Comparison of ENCODE assay signal across 10 mouse cellular contexts in the genomic region with DNA sequence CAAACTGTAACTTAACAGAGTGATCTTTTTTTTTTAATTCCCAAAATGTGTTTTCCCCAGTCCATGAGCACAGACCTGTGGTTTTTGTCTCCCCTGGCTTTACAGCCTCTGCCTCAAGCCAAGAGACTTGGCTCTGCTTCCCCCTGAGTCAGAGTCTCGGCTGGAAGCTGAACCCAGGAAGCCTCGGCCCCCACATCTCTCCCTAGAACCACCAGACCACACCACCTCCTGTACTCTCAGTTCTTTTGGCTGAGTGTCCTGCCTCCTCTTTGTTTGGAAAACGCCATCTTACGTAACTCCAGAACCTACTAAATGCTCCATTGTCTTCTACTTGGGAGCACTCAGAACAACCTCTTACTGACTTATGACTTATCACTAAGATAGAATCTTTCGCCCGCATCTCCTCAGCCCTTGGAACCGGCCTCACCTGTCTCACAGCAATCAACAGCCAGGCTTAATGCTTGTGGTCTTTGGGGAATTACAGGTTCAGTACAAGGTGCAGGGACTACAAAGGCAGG. TPM values are rescaled to one million over a fixed set of nuclear protein-coding genes. Genes with fewer than 3 reads are reported as not detected.
A peak's percentile ranks its signal among the peaks of the same experiment; 100 is the strongest.
DNase-seq lines count a peak whose midpoint lies in the region; ATAC-seq and TF ChIP-seq lines count a peak whose summit lies in the region.
"Had no signal": no experiment of that assay in that cellular context is flagged by ENCODE, and none has a peak within 500 bp of the region (broad histone marks: within the 10 kb centered on the region; RNA-seq: fewer than 3 reads in every experiment).

No protein-coding gene starts in this region.

- no peak overlapping the region for H3K4me2 ChIP-seq in kidney, embryonic 15.5 days
- H3K4me2 ChIP-seq: lung, embryonic 14.5 days had no signal

- ATAC-seq in kidney, embryonic 15.5 days (replicated peaks; ENCODE audit: low FRiP score): 0 out of 2 replicates have a peak, but pooled peaks have one; percentile 33

- peaks cover 13% of the 10 kb centered on the region; the same call in 1 of the 2 replicates for H3K4me1 ChIP-seq in kidney, embryonic 15.5 days
- peaks cover 11% of the 10 kb centered on the region; the same call in 1 of the 2 replicates for H3K4me1 ChIP-seq in brown adipose tissue, adult 24 weeks (ENCODE audit: control insufficient read depth, insufficient read depth, insufficient read length, low read length)
- peaks cover 3% of the 10 kb centered on the region for H3K4me1 ChIP-seq in lung, adult 2 months (ENCODE audit: control insufficient read depth, insufficient read depth, low read length)

- no peak overlapping the region for H3K9ac ChIP-seq in kidney, embryonic 15.5 days
- H3K9ac ChIP-seq: lung, embryonic 14.5 days had no signal

- H3K27ac ChIP-seq in kidney, embryonic 15.5 days: peak overlapping the region; percentile 70
- peak overlapping the region; percentile 95 for H3K27ac ChIP-seq in brown adipose tissue, adult 24 weeks (replicated peaks; ENCODE audit: low read depth, low read length)

- H3K36me3 ChIP-seq in kidney, embryonic 15.5 days: no peaks in the 10 kb centered on the region
- H3K36me3 ChIP-seq: G1E had no signal

- no peak for TF ChIP-seq POLR2A in lung, adult 2 months (IDR thresholded peaks at IDR 0.05; ENCODE audit: borderline replicate concordance, extremely low read depth, low read depth, low read length)

- no peaks in the 10 kb centered on the region for H3K27me3 ChIP-seq in kidney, embryonic 15.5 days

- H3K9me3 ChIP-seq in kidney, embryonic 15.5 days (replicated peaks): no peaks in the 10 kb centered on the region

- WGBS in kidney, embryonic 15.5 days: 59% methylated on average over 7 of the region's 7 CpGs
- WGBS in lung, adult 2 months: 19% methylated on average over 7 of the region's 7 CpGs

- H3K4me3 ChIP-seq in kidney, embryonic 15.5 days (replicated peaks): no peak overlapping the region
- H3K4me3 ChIP-seq in brown adipose tissue, adult 24 weeks (ENCODE audit: insufficient read depth, low read depth, low read length): no peak overlapping the region
- H3K4me3 ChIP-seq in lung, adult 2 months (replicated peaks; ENCODE audit: extremely low read depth, low read depth, low read length): no peak overlapping the region

- TF ChIP-seq CTCF in lung, adult 2 months (IDR thresholded peaks at IDR 0.05; ENCODE audit: insufficient read depth, low read length): no peak

- no peak for DNase-seq in kidney, postnatal 25 days
- DNase-seq in heart, adult 9 months (ENCODE audit: low spot score in 2 of 2): peak; percentile 79 to 82
- DNase-seq in lung, adult 2 months: peak; percentile 19
- DNase-seq in thymus, postnatal 0 days (ENCODE audit: low spot score): no peak
- DNase-seq in frontal cortex, postnatal 14 days (ENCODE audit: low spot score in 2 of 2): no peak
- no peak for DNase-seq in c-Kit-positive CD71-positive TER-119-positive erythroid progenitor cells, embryonic 14.5 days (ENCODE audit: low spot score)
- DNase-seq: lung, embryonic 14.5 days had no signal

RNA-seq across cellular contexts. Expression of gene Sspn, which starts 36.9 kb away (rescaled TPM):
- 10.2 and 11.8 TPM in 2 replicates for polyA plus RNA-seq in kidney, embryonic 15.5 days (2015; fragmentation: Nextera tagmentation; extraction: Ambion mirVana)
- 20.9 and 26.7 TPM in 2 replicates for polyA plus RNA-seq in brown adipose tissue, adult 24 weeks (2012; ENCODE audit: insufficient read depth, insufficient read length, missing spikeins)
- polyA plus RNA-seq in lung, adult 2 months (2012; rRNA removed): 7.0 and 10.1 TPM in 2 replicates
- 1.2 and 1.3 TPM in 2 replicates for polyA plus RNA-seq in thymus, postnatal 0 days (2015; fragmentation: Nextera tagmentation; extraction: Ambion mirVana)
- polyA plus RNA-seq: G1E had no signal

Comparison
In these comparisons a context has a peak if more than half of its experiments do, and no peak if none do; other contexts are left out.
1. DNase-seq: peak in heart, adult 9 months (2 of 2) and lung, adult 2 months (single experiment); none in kidney, postnatal 25 days (0 of 2), thymus, postnatal 0 days (single experiment), frontal cortex, postnatal 14 days (0 of 2) and c-Kit-positive CD71-positive TER-119-positive erythroid progenitor cells, embryonic 14.5 days (single experiment).